Mouse (Mus musculus) testis, postnatal 14 days (tissue): ENCODE results near the gene Clmp.
"Not testable (repeated sequence)": the region's sequence is repeated elsewhere in the genome, so short reads cannot be mapped to it uniquely, and the experiment has no call there.

ENCODE experiments used
- DNase-seq: peaks from one replicate; pipeline ENCODE4 v3.0.0; 2021; ENCODE audit warnings: low spot score

Clmp gene

DNA sequence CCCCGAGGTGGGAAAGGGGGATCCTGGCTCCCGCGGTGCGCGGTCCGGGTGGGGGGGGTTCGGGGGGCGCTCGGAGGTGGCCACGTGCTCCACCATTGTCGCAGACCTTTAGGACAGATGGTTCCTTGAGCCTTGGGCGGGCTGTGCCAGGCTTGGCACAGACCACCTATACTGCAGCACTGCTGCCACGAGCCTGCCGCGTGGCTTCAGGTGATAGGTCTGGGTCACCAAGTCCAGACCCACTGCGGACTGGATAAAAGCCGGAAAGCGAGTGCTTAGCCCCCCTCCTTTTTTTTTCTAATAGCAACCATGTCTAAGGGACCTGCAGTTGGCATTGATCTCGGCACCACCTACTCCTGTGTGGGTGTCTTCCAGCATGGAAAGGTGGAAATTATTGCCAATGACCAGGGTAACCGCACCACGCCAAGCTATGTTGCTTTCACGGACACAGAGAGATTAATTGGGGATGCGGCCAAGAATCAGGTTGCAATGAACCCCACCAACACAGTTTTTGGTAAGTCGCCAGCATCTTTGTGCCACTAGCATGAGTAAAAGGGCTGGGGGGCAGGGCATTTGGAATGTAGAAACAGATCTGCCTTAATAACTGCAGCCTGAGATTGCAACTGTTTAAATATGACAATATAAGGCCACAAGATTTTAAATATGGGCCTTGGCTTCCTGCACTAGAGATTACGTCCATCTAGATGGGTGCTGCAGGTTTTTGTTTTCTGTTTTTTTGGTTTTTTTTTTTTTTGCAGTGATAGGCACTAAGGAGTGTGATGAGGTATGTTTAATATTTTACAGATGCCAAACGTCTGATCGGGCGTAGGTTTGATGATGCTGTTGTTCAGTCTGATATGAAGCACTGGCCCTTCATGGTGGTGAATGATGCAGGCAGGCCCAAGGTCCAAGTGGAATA is 116.1 kb downstream of the Clmp start:
- peak; percentile 51 for DNase-seq

DNA sequence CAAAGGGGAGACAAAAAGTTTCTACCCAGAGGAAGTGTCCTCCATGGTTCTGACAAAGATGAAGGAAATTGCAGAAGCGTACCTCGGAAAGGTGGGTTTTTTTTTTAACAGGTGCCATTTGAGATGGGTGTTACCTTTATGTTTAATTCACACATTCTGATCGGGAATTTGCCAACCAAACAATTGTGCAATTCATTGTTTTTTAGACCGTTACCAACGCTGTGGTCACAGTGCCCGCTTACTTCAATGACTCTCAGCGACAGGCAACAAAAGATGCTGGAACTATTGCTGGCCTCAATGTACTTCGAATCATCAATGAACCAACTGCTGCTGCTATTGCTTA is 116.7 kb downstream of the Clmp start:
- DNase-seq: not testable (repeated sequence)

DNA sequence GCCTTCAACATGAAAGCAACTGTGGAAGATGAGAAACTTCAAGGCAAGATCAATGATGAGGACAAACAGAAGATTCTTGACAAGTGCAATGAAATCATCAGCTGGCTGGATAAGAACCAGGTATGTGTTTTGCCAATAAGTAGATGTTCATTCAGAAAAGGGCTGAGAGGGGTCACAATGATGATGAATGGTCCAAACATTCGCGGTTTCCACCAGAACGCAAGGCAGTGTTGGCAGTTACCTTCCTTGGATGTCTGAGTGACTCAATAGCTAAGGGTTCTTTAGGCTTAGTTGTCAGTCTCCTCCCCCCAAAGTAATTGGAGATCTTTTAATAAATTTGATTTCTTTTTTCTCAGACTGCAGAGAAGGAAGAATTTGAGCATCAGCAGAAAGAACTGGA is 118.8 kb downstream of the Clmp start:
- DNase-seq: not testable (repeated sequence)

DNA sequence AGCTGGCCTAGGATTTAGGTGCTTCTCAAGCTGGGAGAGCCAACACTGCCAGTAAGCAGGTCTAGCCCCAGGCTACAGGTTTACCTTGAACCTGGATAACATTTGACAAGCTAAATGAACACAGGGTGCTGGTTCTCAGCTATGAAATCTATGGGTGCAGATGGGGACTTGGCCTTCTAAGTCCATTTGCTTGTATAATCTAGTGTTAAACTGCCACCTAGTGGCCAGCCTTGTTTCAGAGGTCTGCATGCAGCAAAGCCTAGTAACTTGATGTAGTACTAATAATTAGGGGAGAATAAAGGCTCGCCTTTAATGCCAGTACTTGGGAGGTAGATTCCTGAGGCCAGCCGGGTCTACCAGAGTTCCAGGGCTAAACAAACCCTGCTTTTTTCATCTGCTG is 119.5 kb downstream of the Clmp start:
- peak; percentile 45 for DNase-seq

DNA sequence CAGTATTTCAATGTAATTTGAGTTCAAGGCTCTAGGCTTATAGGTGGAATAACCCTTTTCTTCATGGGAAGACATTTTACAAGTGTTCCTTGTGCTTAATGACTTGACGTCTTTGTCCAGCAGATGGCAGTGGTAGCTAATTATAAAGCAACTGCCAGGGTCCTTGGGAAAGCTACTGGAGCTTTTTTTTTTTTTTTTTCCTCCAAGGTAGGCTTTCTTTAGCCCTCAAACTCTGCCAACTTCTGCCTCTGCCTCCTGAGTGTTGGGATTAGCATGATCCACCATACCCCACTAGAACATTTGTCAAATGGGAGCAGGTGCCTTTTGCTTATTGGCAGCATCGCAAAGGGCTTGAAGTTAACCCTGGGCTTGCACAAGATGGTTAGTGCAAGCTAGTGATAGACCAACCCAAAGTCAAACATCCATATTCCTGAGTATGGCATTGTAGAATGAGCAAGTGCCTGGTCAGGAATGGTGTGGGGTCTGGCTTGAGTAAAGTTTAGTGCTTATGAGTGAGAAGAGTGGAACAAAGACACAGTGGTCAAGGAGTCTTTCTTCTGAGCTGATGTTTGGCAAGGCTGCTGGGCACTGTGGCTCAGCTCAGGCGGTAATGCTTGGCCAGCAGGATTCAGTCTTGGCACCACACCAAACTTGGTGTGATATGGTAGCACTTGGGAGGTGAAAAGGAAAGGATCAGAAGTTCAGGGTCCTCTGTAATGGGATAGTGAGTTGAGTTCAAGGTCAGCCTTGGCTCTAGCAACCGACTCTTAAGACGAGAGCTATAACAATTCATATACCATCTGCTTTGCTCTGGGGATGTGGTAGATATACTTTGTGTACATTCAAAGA is 120.9 kb downstream of the Clmp start:
- peak; percentile 36 for DNase-seq

DNA sequence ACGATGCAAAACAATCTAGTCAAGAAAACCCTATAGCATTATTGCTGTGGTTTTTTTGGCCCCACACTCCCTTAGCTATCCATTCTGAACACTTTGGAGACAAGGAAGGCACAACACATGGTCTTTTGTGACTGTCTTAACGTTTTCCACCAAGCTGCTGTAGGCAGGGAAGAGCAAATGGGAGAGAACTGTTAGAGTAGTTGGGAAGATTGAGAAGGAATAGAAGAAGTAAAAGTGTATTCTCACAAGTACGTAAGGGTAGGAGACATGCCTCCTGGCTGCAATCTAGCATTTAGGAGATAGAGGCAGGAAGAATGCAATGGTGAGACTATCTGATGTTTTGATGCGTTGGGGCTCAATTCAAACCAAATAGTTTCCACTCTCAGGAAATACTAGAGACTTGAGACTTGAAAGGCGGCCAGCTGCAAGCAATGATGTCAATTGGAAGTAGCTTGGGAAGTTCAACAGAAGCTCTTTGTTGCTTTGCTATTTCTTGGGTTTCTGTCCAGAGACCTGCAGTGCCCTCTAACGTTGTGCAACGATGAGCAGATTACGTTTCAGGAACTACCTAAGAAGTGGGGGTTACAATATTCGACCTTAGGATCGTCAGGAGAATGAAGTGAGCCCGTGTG is 121.6 kb downstream of the Clmp start:
- DNase-seq: no peak

DNA sequence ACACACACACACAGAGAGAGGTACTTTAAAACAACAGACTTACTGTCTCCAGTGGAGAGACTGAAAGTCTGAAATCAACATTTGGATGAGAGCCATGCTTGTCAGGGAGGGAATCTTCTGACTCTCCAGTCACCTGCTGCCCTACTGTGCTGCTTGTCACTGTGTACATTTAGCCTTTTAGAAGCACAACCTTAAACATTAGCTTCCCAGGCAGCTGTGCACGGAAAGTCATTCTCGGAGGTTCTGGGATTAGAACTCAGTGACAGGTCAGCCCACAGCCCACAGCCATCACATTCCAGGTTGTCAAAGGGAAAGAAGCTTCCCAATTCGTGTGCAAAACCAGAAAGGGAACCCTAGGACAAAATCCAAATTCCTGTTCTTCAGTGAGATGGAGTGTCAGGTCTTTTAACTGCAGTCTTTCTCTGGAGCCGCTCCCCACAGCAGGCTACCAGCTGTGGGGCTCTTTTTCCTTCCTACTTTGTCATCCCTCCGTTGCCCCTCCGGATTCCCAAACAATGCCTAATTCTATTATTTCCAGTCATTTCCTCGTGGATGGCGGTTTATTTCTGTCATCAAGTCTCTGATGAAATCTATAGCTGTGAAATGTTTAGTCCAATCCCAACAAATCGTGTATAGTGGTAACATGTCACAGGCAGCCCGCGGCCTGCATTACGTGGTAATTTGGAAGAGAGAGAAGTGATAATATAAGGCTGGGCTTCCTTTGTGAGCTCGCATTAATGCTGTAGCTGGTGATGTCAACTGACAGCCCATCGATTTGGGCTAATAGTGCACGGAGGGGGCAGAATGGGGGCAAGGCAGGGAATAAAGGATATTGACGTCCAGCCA is 122.5 kb downstream of the Clmp start:
- no peak for DNase-seq

DNA sequence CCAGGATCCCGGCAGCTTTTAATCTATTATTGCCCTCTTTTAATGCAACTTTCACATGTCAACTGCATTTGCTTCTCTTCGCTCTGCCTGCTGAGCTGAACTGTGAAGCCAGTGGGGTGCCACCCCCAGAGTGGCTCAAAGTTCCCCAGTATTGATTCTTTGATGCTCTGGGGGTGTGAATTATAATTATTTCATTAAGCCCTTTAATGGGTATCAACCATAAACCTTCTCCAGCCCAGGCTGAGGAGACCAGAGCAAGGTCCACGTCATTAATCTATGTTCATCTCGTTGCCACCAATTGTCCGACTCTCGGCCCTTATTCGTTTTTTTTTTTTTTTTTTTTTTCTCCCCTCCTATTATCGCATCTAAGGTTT is 123.1 kb downstream of the Clmp start:
- no peak for DNase-seq

DNA sequence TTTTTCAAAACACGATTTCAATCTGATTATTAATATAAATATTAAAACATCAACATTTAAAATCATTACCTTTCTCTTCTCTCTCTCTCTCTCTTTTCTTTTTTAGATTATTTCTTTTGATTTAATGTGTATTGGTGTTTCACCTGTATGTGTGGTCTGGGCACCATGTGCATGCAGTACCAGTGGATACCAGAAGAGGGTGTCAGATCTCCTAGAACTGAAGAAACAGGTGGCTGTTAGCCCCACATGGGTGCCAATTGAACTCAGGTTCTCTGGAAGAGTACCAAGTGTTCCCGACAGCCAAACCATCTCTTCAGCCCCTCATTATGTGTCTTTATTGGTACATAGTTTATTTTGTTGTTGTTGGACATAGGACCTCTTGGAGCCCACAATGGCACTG is 126.1 kb downstream of the Clmp start:
- DNase-seq: peak; percentile 36

DNA sequence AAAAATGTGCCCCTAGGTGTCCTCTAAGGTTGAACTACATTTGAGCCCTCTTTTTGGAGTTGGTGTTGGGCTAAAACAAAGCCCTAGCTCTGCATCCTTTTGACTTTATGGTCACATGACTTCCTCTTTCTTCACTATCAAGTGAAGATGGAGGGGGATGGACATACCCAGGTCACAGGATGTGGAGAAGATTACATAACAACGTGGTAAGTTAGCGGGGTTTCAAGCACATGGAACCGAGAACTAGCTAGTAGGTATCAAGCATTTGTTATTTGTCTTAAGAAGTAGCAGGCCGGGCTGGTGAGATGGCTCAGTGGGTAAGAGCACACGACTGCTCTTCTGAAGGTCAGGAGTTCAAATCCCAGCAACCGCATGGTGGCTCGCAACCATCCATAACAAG is 128.3 kb downstream of the Clmp start:
- no peak for DNase-seq

DNA sequence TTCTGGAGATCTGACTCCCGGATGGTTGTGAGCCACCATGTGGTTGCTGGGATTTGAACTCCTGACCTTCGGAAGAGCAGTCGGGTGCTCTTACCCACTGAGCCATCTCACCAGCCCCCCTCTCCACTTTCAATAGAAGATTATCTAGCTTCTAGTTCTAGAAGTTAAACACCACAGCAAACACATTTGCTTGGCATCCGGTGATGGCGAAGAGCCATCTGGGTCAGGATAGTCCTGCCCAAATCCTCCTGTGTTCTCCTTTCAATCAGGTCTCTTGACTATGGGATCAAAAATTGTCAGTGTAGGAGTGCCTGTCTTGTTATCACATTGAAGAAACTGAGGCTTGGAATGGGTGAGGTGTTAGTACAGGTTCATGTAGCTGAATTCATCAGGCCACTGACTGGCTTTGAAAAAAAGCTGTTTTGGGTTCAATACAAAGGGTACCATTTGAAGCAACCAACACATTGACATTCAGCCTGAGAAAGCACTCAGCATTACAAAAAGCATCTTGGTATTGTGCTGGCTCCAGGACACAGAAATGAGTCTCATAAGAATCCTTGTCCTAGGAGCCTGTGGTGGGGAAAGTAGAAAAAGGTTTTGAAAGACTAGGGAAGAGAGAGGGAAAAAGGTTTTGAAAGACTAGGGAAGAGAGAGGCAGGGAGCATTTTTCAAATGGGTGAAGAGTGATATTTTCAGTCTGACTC is 131.7 kb downstream of the Clmp start:
- no peak for DNase-seq

DNA sequence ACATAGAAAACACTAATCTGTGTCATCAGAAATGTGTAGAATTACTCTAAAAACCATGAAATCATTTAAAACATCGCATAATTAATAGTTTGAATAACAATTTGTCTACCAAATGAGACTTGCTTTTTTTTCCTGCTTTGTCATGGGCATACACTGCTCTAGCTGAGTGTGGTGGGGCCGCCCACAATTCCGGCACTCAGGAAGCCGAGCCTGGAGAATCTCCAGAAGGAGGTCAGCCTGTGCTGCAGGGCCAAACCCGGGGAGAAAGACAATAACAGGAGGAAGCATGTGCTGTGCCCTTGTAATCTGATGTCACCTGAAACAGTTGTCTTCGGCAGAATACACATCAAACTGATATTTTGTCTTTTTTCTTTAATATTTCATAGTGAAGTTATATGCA is 139.8 kb downstream of the Clmp start:
- no peak for DNase-seq

DNA sequence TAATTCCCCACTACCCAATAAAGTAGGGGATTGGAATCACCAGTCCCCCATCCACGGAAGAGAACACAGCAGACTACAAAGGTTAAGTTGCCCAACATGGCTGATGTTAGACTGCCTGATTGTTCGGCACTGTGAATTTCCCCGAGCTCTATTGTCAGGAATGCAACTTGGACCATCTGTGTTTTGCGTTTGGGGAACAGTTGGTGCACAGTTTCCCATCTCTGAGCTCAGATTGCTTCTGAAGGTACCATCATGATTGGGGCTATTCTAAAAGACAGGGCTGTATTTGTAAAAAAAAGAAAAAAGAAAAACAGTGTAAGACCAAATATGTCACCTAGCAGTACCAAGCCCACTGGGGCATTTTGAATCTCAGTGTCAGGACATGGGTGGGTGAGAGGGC is 141.6 kb downstream of the Clmp start:
- no peak for DNase-seq

DNA sequence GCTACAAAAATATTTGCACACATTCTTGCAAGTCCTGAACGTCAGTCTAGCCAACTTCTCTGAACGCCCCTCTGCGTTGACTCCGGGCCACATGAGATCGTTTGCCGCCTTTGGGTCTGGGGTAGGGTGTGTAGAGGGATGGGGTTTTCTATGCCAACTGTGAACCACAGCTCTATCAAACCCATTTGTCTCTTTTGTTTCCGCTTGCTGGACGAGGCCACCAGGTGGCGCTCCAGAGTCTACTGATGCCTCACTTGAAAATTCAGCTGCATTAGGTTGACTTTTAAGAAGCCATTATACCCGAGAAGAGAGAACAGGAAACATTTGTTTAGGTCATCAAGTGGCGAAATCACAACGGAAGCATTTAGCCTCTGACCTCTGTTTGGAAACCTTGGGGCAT is 148.8 kb downstream of the Clmp start:
- peak; percentile 47 for DNase-seq
